In genomic region chr2:20943222-20943621, GRCm38 (mm10) we compare ENCODE assay signal across 8 mouse cellular contexts. TPM values are rescaled to one million over a fixed set of nuclear protein-coding genes. Genes with fewer than 3 reads are reported as not detected.
DNase-seq lines count a peak whose midpoint lies in the region; ATAC-seq and TF ChIP-seq lines count a peak whose summit lies in the region.

No protein-coding gene starts in this region.

- peak overlapping the region; percentile 40 for H3K4me2 ChIP-seq in heart, embryonic 13.5 days
- H3K4me2 ChIP-seq in liver, embryonic 13.5 days, result no peak overlapping the region

- 3% methylated on average over 5 of the region's 5 CpGs for WGBS in heart, embryonic 13.5 days
- WGBS in liver, embryonic 13.5 days (ENCODE audit: insufficient replicate concordance), result 9% methylated on average over 5 of the region's 5 CpGs
- WGBS in olfactory bulb, adult 2 months, result 1% methylated on average over 5 of the region's 5 CpGs

- no peak for TF ChIP-seq POLR2A in olfactory bulb, adult 2 months (IDR thresholded peaks at IDR 0.05; ENCODE audit: insufficient read depth, low read depth, low read length)

- H3K4me1 ChIP-seq in G1E (ENCODE audit: insufficient read depth, low read depth, low read length), result peaks cover 33% of the 10 kb centered on the region
- peaks cover 76% of the 10 kb centered on the region for H3K4me1 ChIP-seq in heart, embryonic 13.5 days
- peaks cover 70% of the 10 kb centered on the region for H3K4me1 ChIP-seq in liver, embryonic 13.5 days (replicated peaks)
- H3K4me1 ChIP-seq in olfactory bulb, adult 2 months (ENCODE audit: control insufficient read depth, insufficient read depth, low read length), result peaks cover 2% of the 10 kb centered on the region; the same call in 1 of the 2 replicates

- DNase-seq in heart, adult 9 months (ENCODE audit: low spot score in 2 of 2), result peak; percentile 29 to 36
- no peak for DNase-seq in heart, adult 8-10 months (ENCODE audit: low spot score)
- peak; percentile 22 for DNase-seq in G1E (ENCODE audit: low spot score)
- DNase-seq in cerebellum, postnatal 14 days, result peak; percentile 36 to 50
- peak; percentile 55 for DNase-seq in liver, embryonic 13.5 days

- H3K36me3 ChIP-seq in G1E (replicated peaks), result peaks cover 34% of the 10 kb centered on the region
- H3K36me3 ChIP-seq in heart, embryonic 13.5 days, result no peaks in the 10 kb centered on the region
- no peaks in the 10 kb centered on the region for H3K36me3 ChIP-seq in liver, embryonic 13.5 days

- H3K27ac ChIP-seq in heart, embryonic 13.5 days (replicated peaks), result peak overlapping the region; percentile 67
- H3K27ac ChIP-seq in liver, embryonic 13.5 days, result peak overlapping the region; percentile 11; the same call in 1 of the 2 replicates
- H3K27ac ChIP-seq in olfactory bulb, adult 2 months (ENCODE audit: insufficient read depth, low read depth, low read length), result peak overlapping the region; percentile 58; the same call in 1 of the 2 replicates

- peak overlapping the region; percentile 13; the same call in 1 of the 2 replicates for H3K4me3 ChIP-seq in G1E (ENCODE audit: low read depth, low read length)
- H3K4me3 ChIP-seq in heart, embryonic 13.5 days, result no peak overlapping the region
- no peak overlapping the region for H3K4me3 ChIP-seq in liver, embryonic 13.5 days (replicated peaks)
- no peak overlapping the region for H3K4me3 ChIP-seq in olfactory bulb, adult 2 months (ENCODE audit: insufficient read depth, low read depth, low read length)

- no peaks in the 10 kb centered on the region for H3K9me3 ChIP-seq in G1E (replicated peaks)
- no peaks in the 10 kb centered on the region for H3K9me3 ChIP-seq in heart, embryonic 13.5 days
- no peaks in the 10 kb centered on the region for H3K9me3 ChIP-seq in liver, embryonic 13.5 days (replicated peaks)

- ATAC-seq in G1E (ENCODE audit: extremely low read depth, insufficient number of reproducible peaks, low FRiP score, poor library complexity, severe bottlenecking), result peak; percentile 86
- peak; percentile 47; the same call in 1 of the 2 replicates for ATAC-seq in heart, embryonic 13.5 days (ENCODE audit: extremely low read depth, insufficient number of reproducible peaks, low FRiP score, low TSS enrichment)
- ATAC-seq in liver, embryonic 13.5 days (ENCODE audit: low read depth), result peak; percentile 86
- ATAC-seq in activated CD4-positive, CD25-positive, alpha-beta regulatory T cell, adult 4 months, result no peak

- TF ChIP-seq CTCF in G1E (IDR thresholded peaks at IDR 0.05; ENCODE audit: low read depth, low read length), result no peak
- no peak for TF ChIP-seq CTCF in olfactory bulb, adult 2 months (IDR thresholded peaks at IDR 0.05; ENCODE audit: insufficient read depth, low read depth, low read length)

- H3K27me3 ChIP-seq in G1E (ENCODE audit: insufficient read depth, low read length), result no peaks in the 10 kb centered on the region
- H3K27me3 ChIP-seq in heart, embryonic 13.5 days (replicated peaks), result no peaks in the 10 kb centered on the region
- H3K27me3 ChIP-seq in liver, embryonic 13.5 days, result no peaks in the 10 kb centered on the region

- no peak overlapping the region for H3K9ac ChIP-seq in heart, embryonic 13.5 days
- H3K9ac ChIP-seq in liver, embryonic 13.5 days, result no peak overlapping the region

RNA-seq across cellular contexts. Expression of gene Arhgap21, which starts 25.5 kb away (rescaled TPM):
- 10 to 100 TPM; 77.8 to 86.8 (median 81.9) TPM for total RNA-seq in heart, adult 8-10 months (2022)
- 57.9 and 64.9 TPM in 2 replicates for total RNA-seq in G1E (2014; fragmentation: Nextera tagmentation)
- total RNA-seq in G1E (2017), result 22.9 and 25.9 TPM in 2 replicates
- 21.1 and 21.2 TPM in 2 replicates for polyA plus RNA-seq in G1E (2012)
- 11.7 and 11.8 TPM in 2 replicates for polyA plus RNA-seq in heart, embryonic 13.5 days (2015; fragmentation: Nextera tagmentation; extraction: Ambion mirVana)
- 6.7 and 6.9 TPM in 2 replicates for polyA plus RNA-seq in liver, embryonic 13.5 days (2015; fragmentation: Nextera tagmentation; extraction: Ambion mirVana)
- polyA plus RNA-seq in olfactory bulb, adult 2 months (2012; ENCODE audit: insufficient read depth, insufficient read length, low replicate concordance, missing spikeins), result 558 TPM in 1 of 2 replicates, not detected in the other
- 1 to 10 TPM; 2.0 to 4.2 TPM for polyA plus RNA-seq in activated CD4-positive, CD25-positive, alpha-beta regulatory T cell, adult 4 months (2017; shearing (Covaris generic))

Comparison
In these comparisons a context has a peak if more than half of its experiments do, and no peak if none do; other contexts are left out.
1. H3K27ac ChIP-seq: peak in every context shown above with its lines; median percentile 67 in heart, embryonic 13.5 days; 58 in olfactory bulb, adult 2 months; 11 in liver, embryonic 13.5 days.